Mouse (Mus musculus) kidney, postnatal 36 days (tissue): ENCODE measurements around the gene Prkcd.

ENCODE experiments used
- DNase-seq, 2 experiments: peaks; one replicate each; pipeline ENCODE4 v3.0.0; 2021 to 2022; ENCODE audit warnings: mixed read lengths in 2 of 2

The Prkcd gene

DNA sequence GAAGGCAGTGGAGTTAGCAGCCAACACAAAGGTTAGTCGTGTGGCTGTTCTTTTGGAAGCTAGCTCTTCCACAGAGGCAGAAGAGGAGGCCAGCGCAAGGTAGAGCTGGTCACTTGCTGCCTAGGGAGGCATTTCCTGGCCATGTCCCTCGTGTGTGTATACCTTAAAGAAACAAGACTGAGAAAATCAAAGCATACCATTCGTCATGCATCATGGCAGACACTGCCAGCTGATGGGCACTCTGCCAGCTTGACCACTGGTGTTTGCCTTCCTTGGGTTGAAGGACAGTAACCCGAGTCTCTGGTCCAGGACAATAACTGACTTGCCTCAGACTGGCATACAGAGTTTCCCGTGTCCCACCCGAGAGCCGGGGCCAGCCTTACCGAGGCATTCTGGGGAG is 55.7 kb downstream of the Prkcd start:
- DNase-seq = peak in 1 of 2 experiments; percentile 64

DNA sequence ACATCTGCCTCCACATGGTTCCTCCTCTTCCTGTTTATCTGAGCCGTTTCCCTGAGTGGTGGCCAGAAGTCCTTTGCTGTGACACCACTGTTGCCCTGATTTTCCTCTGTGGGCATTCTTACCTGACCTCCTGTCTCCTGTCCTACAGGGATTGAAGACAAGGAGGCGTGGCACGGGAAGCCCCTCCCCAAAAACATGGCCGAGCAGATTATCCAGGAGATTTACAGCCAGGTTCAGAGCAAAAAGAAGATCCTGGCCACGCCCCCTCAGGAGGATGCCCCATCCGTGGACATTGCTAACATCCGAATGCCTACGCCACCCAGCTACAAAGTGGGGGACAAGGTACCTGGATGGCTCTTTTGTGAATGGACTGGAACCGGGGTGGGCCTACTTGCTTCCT is 58.0 kb downstream of the Prkcd start:
- DNase-seq = no peak

DNA sequence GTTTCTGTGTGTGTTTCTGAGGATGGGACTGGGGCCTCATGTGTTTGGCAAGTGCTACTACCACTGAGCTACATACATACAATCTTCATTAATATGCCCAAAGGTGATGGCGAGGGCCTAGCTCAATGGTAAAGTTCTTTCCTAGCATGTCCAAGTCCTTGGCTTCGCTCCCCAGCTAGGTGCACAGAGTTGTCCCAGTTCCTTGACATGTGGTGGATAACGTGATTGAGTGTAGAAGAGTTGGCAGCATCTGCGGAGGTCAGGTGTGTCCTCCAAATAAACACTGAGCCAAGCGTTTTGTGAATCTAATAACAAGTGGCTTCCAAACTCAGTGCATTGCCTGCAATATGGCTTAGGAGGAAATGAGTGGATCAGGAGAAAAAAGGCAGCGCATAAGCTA is 59.7 kb downstream of the Prkcd start:
- DNase-seq = peak in 1 of 2 experiments; percentile 45

DNA sequence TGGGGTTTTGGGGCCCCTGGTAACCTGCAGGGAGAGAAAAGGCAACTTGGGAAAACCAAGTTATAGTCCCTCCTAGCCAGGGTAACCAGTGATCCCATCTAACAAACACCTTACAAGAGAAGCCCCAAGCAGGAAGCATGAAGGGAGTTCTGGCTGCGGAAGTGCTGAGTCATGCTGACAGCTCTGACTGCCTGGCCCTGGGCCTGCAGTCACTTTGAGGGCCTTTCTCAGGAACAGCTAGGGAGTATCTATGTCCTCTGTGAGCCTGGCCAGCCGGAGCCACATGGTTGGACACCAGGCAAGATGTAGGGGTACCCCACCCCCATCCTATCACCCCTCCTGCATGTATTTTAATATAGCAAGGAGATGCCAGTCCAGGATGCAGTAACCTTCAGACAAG is 61.6 kb downstream of the Prkcd start:
- peak; percentile 84 to 85 for DNase-seq

DNA sequence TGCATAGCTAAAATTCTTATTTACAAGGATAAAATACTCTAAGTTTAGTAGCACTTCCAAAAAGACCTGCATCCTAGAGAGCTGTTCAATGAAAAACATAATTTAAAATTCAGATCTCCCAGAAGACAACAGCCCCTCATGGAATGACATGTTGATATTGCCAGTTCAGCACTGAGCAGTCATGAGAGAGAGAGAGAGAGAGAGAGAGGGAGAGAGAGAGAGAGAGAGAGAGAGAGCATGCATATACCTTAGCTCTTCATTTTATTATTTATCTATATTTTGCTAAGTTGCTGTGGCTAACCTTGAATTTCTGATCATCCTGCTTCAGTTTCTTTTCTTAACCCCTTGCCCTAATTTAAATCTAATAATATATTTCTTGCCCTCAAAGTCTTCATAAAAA is 63.7 kb downstream of the Prkcd start:
- no peak for DNase-seq

DNA sequence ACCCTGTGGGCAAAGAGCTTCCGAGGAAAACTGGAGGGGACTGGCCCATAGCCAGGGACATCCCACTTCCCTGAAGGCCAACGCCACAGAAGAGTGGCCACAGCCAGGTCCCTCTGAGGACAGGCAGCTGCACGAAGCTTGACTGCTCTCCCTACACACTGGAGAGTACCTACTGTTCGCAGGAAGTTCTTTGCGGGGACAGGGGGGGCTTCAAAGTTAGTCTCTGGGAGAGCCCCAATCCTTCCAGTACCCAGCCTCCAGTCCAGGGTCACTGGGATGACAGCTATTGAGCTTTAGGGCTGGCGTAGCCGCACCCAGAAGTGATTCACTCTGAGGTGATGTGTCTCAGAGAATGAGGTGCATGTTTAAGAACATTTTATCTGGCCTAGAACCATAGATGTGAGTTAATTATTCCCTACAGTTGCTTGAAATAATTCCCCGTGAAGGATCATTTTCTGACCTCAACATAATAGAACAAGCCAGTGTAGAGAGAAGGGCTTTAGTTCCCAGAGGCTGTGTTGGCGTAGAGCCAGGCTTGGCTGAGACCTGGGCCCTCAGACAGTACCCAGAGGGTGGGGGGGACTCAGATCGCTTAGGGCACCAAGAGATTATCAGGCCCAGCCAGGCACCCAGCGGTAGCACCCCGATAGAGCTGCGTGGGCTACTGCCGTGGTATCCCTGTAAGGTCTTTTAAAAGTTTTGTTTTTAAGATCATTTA is 64.4 kb downstream of the Prkcd start:
- peak; percentile 91 to 92 for DNase-seq

DNA sequence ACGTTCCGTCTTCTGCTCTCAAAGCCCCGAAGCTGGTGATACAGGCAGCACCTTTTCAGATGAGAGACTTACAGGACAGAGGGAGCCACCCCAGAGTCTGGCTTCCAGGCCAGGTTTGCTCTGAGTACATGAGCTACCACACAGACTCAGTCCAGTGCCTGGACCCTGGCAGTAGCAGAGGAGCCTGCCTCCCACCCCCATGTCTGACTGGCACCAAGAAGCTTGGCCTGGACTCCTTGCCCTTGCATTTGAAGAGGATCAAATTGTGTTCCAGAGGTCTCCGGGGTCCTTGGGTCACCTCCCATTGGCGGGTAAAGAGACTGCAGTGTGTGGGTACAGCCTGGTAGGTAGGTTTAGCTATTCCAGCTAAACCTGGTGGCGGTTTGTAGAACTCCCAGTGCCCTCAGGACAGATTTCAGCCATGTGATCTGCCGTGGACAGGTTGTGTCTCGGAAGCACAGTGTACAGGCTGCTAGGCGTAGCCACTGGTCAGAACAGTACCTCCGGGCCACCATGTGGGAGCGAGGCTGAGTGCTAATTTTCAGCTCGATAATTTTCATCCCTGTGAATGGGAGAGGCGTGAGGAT is 65.1 kb downstream of the Prkcd start:
- peak; percentile 60 to 63 for DNase-seq

DNA sequence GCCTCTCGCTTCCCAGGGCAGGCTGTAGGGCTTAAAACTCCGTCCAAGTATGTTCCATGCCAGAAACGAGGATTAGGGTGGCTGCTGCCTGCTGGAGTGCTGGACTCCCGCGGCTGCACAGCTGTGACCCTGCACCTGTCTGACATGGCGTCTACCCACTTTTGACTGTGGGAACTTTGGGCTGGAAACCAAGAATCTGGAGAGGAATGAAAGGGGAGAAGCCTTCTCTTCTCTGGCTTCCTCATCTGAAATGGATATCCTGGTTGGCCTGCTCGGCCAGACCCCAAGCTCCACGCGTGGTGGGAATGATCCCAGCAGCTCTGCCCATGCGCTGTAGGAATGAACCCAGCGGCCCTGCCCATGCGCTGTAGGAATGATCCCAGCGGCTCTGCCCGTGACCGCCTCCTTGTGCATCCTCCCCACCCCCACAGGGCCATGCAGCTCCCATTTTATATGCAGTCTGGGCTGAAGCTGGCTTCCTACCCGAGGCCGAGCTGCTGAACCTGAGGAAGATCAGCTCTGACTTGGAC is 66.6 kb downstream of the Prkcd start:
- DNase-seq = peak; percentile 77 to 81

DNA sequence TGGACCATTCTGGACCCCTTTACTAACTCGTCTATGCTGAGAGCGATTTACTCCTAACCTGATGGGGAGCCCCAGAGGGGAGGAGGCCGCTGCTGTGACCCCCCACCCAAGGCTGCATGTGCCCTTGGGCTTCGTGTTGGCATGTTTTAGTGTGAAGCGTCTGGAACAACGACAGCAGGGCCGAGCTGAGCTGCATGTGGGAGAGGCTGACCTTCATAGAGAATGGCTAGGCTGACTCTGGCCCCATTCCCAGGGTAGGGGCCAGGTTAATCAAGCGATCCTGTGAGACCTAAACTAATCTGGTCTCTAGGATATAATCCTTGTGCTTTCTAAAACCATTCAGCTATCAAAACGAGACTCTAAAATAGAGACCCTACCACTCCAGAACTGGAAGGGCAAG is 68.3 kb downstream of the Prkcd start:
- DNase-seq = peak in 1 of 2 experiments; percentile 46

DNA sequence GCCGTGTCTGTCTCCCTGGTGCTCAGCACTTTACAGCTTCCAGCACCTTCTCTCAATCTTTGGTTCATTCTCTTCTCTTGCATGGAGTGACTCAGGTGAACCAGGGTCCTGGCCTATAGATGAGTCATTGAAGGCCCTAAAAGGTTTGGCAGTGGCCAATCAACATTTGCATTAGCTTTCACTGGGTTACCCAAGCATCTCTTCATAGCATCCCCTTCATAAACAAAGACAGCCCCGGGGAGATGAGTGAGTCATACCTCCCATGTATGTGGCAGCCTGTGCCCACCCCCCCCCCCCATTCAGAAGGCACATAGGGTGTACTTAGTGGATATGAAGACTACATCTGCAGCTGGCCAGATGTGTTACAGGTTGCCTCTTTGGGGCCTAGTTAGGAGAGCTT is 69.4 kb downstream of the Prkcd start:
- DNase-seq = no peak

DNA sequence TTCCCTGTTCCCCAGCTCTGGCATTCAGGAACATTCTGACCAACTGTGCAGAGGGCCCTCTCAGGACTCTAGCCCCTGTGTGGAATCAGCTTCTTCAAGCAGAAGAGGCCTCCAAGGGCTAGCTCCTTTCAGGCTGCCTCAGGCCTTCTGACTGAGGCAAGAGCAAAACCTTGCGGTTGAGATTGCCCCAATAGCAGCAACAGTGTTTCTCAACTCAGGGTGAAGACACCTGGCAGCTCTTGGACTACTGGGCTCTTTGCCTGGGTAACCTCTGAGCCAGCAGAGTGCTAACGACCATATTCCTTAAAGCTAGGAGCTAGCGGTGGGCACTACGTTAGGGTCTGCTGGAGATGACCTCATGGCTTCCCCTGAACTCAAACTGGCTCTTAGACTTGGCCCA is 72.8 kb downstream of the Prkcd start:
- DNase-seq = peak in 1 of 2 experiments; percentile 39

DNA sequence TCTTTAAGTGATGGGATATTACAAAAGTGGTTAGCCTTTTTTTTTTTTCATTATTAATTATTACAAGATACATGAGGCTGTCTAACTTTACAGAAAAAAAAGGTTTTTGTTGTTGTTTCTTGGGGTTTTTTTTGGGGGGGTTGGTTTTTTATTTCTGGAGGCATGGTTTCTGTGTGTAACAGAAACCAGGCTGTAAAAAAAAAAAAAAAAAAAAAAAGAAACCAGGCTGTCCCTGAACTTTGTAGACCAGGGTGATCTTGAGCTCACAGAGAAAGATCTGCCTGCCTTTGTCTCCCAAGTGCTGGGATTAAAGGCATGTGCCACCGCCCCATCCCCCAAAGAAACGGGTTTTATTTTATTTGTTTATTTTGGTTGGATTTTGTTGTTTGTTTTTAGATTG is 74.0 kb downstream of the Prkcd start:
- no peak for DNase-seq

DNA sequence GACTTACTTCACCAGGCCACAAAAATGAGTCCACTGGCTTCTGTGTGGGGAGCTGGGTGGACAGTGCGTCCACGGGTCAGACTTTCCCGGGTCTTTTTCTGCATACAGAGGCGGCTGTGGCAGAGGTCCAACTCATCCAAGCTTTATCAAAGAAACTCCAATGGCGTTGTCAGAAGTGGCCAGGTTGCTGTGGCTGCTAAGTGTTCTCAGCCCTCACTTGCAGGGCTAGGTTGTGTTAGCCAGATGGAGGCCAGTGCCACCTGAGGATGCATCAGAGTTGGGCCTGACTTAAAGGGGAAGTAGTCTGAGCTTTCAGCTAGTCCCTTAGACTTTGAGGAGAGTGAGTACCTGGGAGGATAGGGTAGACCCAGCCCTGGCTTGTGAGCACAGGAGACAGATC is 74.5 kb downstream of the Prkcd start:
- peak in 1 of 2 experiments; percentile 36 for DNase-seq

DNA sequence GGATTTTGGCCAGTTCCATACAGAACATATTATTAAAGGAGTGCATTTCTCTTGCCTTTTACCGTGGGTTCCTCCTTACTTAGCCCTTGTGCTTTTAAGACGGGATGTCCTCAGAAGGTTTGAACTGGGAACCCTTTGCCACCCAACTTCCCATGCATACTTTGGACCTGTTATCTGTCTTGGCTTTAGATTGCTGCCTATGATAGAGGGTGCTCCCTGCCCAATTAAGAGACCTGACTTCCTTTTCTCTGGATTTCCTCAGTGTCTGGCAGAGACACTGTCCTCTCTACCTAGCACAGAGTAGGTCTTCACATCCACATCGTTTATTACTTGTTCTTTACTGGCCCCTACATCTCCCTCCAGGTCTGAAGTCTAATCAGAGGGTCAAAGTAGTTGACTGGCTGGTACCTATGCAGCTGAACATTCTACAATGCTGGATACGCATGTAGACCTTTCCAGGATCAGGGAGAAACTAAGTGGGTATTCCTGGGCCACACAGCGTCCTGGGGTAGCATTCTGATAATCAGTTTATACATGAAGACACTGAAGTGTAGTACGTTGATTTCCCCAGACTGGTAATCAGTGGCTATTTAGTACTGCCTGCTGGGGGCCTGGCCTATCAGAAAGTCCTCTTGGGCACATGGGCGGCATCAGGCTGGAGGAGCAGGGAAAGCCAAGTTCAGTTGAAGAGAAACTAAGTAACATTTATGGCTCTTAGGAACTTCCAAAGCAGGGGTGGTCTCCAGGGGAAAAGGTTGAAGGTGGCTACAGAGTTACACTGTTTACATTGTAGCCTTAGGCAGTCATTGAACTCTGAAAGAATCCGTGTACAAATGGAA is 75.6 kb downstream of the Prkcd start:
- DNase-seq = no peak

DNA sequence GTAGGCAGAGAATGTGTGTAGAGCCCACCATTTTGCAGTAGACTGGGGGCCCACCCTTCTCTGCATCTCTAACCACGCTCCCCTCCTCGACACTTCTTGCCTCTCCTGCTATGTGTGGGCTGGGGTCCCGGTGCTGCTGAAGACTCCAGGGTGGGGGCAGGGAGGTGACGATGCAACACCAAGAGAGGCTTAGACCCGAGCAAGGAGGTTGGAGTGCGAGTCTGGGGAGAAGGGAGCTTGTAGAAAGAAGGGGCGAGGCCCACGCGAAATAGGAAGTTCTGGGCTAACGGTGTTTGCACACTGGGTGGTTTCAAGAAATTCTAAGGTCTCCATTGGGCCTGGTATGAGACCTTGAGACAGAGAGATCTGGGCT is 76.2 kb downstream of the Prkcd start:
- peak in 1 of 2 experiments; percentile 38 for DNase-seq

DNA sequence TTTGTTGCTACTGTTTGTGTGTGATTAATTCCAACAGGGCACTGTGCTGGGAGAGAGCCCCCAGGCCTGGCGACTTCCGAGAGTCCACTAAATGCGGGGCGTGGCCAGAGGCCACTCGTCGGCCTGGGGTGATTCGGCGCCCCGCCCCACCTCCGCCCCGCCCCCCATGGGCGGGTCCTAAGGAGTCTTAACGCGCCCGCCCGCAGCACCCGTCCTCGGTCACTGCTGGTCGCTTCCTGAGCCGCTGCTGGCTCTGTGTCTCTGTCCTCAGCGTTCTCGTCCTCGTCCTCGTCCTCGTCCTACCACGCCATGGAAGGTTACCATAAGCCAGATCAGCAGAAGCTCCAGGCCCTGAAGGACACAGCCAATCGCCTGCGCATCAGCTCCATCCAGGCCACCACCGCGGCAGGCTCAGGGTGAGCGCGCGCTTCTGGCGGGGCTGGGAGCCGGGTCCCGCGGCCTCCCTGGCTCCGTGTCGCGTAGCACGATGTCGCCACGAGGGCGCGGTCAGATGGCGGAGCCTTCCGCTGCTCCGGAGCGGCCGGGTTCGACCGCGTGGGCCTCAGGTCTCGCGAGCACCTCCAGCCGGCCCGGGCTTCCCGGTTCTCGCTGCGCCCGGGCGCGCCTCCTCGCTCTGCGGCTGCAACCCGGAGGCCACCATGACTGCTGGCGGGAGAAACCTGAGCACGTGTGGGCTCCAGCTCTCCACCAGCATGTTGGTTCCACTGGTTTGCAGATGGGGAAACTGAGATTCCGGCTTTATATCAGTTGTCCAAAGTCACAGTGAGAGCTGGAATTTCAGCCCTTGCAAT is 76.8 kb downstream of the Prkcd start:
- DNase-seq = peak; percentile 97 to 99

DNA sequence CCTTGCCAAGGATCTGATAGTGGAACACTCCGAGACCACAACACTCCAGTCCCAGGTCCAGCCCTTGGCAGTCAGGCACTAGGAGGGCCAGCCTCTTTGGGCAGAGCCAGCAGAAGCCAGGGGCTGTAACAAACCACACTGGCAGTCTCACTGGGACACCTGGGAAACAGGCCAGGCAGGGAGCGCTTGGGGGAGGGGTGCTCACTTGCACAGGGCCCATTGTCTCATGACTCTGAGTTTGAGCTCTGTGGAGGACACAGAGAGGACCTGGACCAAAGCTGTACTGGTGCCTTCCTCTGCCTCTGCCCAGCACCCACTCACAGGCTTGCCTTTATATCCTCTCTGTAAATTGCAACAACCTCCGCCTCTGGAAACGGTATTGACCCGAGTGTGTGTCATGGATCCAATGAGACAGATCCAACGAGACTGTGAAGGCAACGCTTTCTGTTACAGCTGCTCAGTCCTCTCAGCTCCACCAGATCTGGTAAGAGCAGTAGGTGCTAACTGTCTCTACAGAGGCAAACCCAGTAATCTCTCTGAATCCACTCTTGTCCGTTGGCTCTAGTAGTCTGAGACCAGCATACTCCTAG is 77.8 kb downstream of the Prkcd start, which contains the start of gene Tkt:
Gene Tkt, plus strand, starts transcription at position 229 of the 590 bp plus-strand sequence.
- peak; percentile 93 for DNase-seq
